Mouse (Mus musculus) CH12.LX (cell line): ENCODE results near the gene Cpxm1. TPM values are rescaled to one million over a fixed set of nuclear protein-coding genes. Genes with fewer than 3 reads are reported as not detected.

Source experiments
- DNase-seq: peaks from one replicate; pipeline ENCODE4 v3.0.0-alpha.2; 2013; ENCODE audit errors: extremely low read depth
- H3K27ac ChIP-seq: 2 replicates; pipeline ENCODE4 v1.5.1; 2012; ENCODE audit warnings: low read depth, mild to moderate bottlenecking, control low read depth, moderate library complexity; ENCODE audit not compliant: insufficient read depth
- H3K27me3 ChIP-seq: replicated peaks from 2 replicates; pipeline ENCODE3; 2012; ENCODE audit warnings: inconsistent platforms
- H3K36me3 ChIP-seq, 2 experiments: replicated peaks in 1 of 2; 2 replicates each; pipeline versions ENCODE3 to v1.6.1; 2012; ENCODE audit warnings: inconsistent platforms in 1 of 2, low read length in 1 of 2, mild to moderate bottlenecking in 1 of 2, mixed read lengths in 1 of 2, moderate library complexity in 1 of 2; ENCODE audit not compliant: control insufficient read depth in 1 of 2, insufficient read depth in 1 of 2
- H3K4me1 ChIP-seq, 2 experiments: 2 replicates each; pipeline ENCODE4 v1.6.1; 2012; ENCODE audit warnings: inconsistent platforms in 1 of 2, moderate library complexity in 1 of 2; ENCODE audit not compliant: insufficient read depth in 2 of 2, control insufficient read depth in 1 of 2
- H3K4me2 ChIP-seq: 2 replicates; pipeline ENCODE4 v1.6.1; 2012; ENCODE audit warnings: low read depth, mild to moderate bottlenecking, control low read depth; ENCODE audit not compliant: poor library complexity, insufficient read depth, severe bottlenecking
- H3K4me3 ChIP-seq, 3 experiments: fragments of 150-350 bp in 1 of 3; sonication (generic) in 1 of 3; replicated peaks in 1 of 3; 2 replicates each; pipeline versions ENCODE3 to v1.5.1; 2011 to 2012; ENCODE audit warnings: low read depth in 2 of 3, low read length in 2 of 3, mild to moderate bottlenecking in 2 of 3, moderate library complexity in 2 of 3, control low read depth in 1 of 3, improper control_type of control experiment in 1 of 3, inconsistent platforms in 1 of 3, mixed read lengths in 1 of 3; ENCODE audit not compliant: poor library complexity in 1 of 3
- H3K79me2 ChIP-seq: replicated peaks from 2 replicates; pipeline ENCODE4 v1.6.1; 2012; ENCODE audit warnings: mild to moderate bottlenecking, moderate library complexity; ENCODE audit not compliant: control insufficient read depth, poor library complexity, insufficient read depth, severe bottlenecking; ENCODE audit errors: extremely low read depth
- H3K9ac ChIP-seq: 2 replicates; pipeline ENCODE4 v1.6.1; 2012; ENCODE audit warnings: low read depth, mild to moderate bottlenecking, control low read depth, moderate library complexity; ENCODE audit not compliant: insufficient read depth
- H3K9me3 ChIP-seq: replicated peaks from 2 replicates; pipeline ENCODE3; 2012; ENCODE audit warnings: low read length, inconsistent platforms, mixed read lengths
- E2F4 ChIP-seq: IDR thresholded peaks from 2 replicates; pipeline ENCODE4 v1.6.1; 2011; ENCODE audit warnings: low read depth, low read length, improper control_type of control experiment; ENCODE audit not compliant: insufficient replicate concordance
- ETS1 ChIP-seq: conservative IDR thresholded peaks from 2 replicates; pipeline ENCODE4 v1.6.1; 2012; ENCODE audit warnings: low read depth, mild to moderate bottlenecking, inconsistent platforms, low read length, improper control_type of control experiment, moderate library complexity
- GABPA ChIP-seq: IDR thresholded peaks from 2 replicates; pipeline ENCODE4 v1.6.1; 2012; ENCODE audit warnings: low read depth, low read length, improper control_type of control experiment, inconsistent platforms; ENCODE audit not compliant: insufficient replicate concordance
- KAT2A ChIP-seq: IDR thresholded peaks from 2 replicates; pipeline ENCODE4 v1.6.1; 2012; ENCODE audit warnings: low read length, improper control_type of control experiment, inconsistent platforms; ENCODE audit not compliant: insufficient replicate concordance
- MAFK ChIP-seq: IDR thresholded peaks from 2 replicates; pipeline ENCODE4 v1.6.1; 2011; ENCODE audit warnings: low read length, improper control_type of control experiment; ENCODE audit not compliant: insufficient replicate concordance
- MAZ ChIP-seq: IDR thresholded peaks from 2 replicates; pipeline ENCODE4 v1.6.1; 2012; ENCODE audit warnings: low read depth, mild to moderate bottlenecking, inconsistent platforms, low read length, improper control_type of control experiment, moderate library complexity
- MXI1 ChIP-seq: IDR thresholded peaks from 2 replicates; pipeline ENCODE4 v1.6.1; 2011; ENCODE audit warnings: mild to moderate bottlenecking, low read depth, low read length, improper control_type of control experiment
- MYC ChIP-seq: IDR thresholded peaks from 2 replicates; pipeline ENCODE4 v1.6.1; 2011; ENCODE audit warnings: low read depth, mild to moderate bottlenecking, improper control_type of control experiment, low read length
- NELFE ChIP-seq: IDR thresholded peaks from 2 replicates; pipeline ENCODE4 v1.6.1; 2011; ENCODE audit warnings: low read depth, low read length, improper control_type of control experiment
- POLR2AphosphoS2 ChIP-seq: IDR thresholded peaks from 2 replicates; pipeline ENCODE4 v1.6.1; 2011; ENCODE audit warnings: low read depth, low read length, improper control_type of control experiment
- RAD21 ChIP-seq: IDR thresholded peaks from 2 replicates; pipeline ENCODE4 v1.6.1; 2011; ENCODE audit warnings: low read depth, mild to moderate bottlenecking, low read length, improper control_type of control experiment, moderate library complexity
- TCF12 ChIP-seq: IDR thresholded peaks from 2 replicates; pipeline ENCODE4 v1.6.1; 2014; ENCODE audit warnings: low read depth, mild to moderate bottlenecking, inconsistent platforms, low read length, improper control_type of control experiment
- USF2 ChIP-seq: conservative IDR thresholded peaks from 2 replicates; pipeline ENCODE4 v1.6.1; 2011; ENCODE audit warnings: low read depth, low read length, improper control_type of control experiment
- ZC3H11A ChIP-seq: IDR thresholded peaks from 2 replicates; pipeline ENCODE4 v1.6.1; 2012; ENCODE audit warnings: low read depth, mild to moderate bottlenecking, inconsistent platforms, low read length, improper control_type of control experiment
- ZMIZ1 ChIP-seq: IDR thresholded peaks from 2 replicates; pipeline ENCODE4 v1.6.1; 2012; ENCODE audit warnings: low read depth, mild to moderate bottlenecking, inconsistent platforms, low read length, improper control_type of control experiment
- dilution Hi-C: fragments of 300-500 bp; cut with MboI; formaldehyde crosslinking; loops from 2 replicates; pipeline ENCODE4 v1.14.3; 2020; ENCODE audit warnings: low sequenced_read_pairs; ENCODE audit not compliant: extremely low pct_unique_long_range_greater_than_20kb, extremely low pct_ligation_motif_present
- in situ Hi-C: fragments of 300-500 bp; cut with MboI; formaldehyde crosslinking; loops from 3 replicates; pipeline ENCODE4 v1.14.3; 2019; ENCODE audit warnings: low sequenced_read_pairs, low pct_ligation_motif_present, low pct_unique_long_range_greater_than_20kb, mixed read lengths
- polyA plus RNA-seq: library from polyadenylated mRNA; unstranded; fragments of >175 nt; gene quantifications from 2 replicates; pipeline ENCODE4 v1.2.1, GENCODE M21; 2012; ENCODE audit warnings: low read depth; ENCODE audit not compliant: insufficient read length
- total RNA-seq, 2 experiments: library from RNA; depleted of rRNA; stranded (reverse); fragments of 300-350 nt in 1 of 2; fragments of >200 nt in 1 of 2; gene quantifications; 2 replicates each; pipeline ENCODE4 v1.2.3; 2012 to 2014

Cpxm1 gene
- total and polyA plus RNA-seq, 3 experiments: 0.13 to 0.31 (median 0.20) TPM

- in situ Hi-C loops: no loop called here
- no peak for DNase-seq
- TF ChIP-seq POLR2AphosphoS2 (no peak), USF2 (no peak), ETS1 (no peak), MAFK (no peak), NELFE (no peak), ZC3H11A (no peak), GABPA (no peak), MAZ (no peak), TCF12 (no peak), MXI1 (no peak), E2F4 (no peak), KAT2A (no peak)
- Histone ChIP-seq H3K4me2 (no peak overlapping the region), H3K4me3 (no peak overlapping the region), H3K27me3 (no peaks in the 10 kb centered on the region), H3K79me2 (peaks cover 80% of the 10 kb centered on the region), H3K27ac (no peak overlapping the region), H3K36me3 (peaks cover 13 to 59% of the 10 kb centered on the region in 2 experiments), H3K9ac (no peak overlapping the region), H3K4me1 (peaks cover 2 to 77% of the 10 kb centered on the region in 2 experiments; a peak in 3 of 4 replicates), H3K9me3 (no peaks in the 10 kb centered on the region)
- dilution Hi-C loops: no loop called here
Observed at GRCm38 (mm10) chr2:130430484-130430883, 33.1 kb upstream of the Cpxm1 start.

- H3K4me3 ChIP-seq: no peak overlapping the region
- in situ Hi-C loops: no loop called here
- TF ChIP-seq RAD21: no peak
- TF ChIP-seq NELFE: no peak
- no peak for TF ChIP-seq MYC
- TF ChIP-seq ZMIZ1: no peak
- TF ChIP-seq, all 38 proteins: peak for 0
- no peak for DNase-seq
- dilution Hi-C loops: no loop called here
- H3K9me3 ChIP-seq: no peaks in the 10 kb centered on the region
- H3K36me3 ChIP-seq: peaks cover 13 to 59% of the 10 kb centered on the region in 2 experiments
- H3K9ac ChIP-seq: no peak overlapping the region
- H3K27ac ChIP-seq: no peak overlapping the region
- H3K4me1 ChIP-seq: peaks cover 2 to 77% of the 10 kb centered on the region in 2 experiments; a peak in 3 of 4 replicates
- H3K4me2 ChIP-seq: no peak overlapping the region
- H3K79me2 ChIP-seq: peaks cover 81% of the 10 kb centered on the region
- no peaks in the 10 kb centered on the region for H3K27me3 ChIP-seq
Observed at GRCm38 (mm10) chr2:130429851-130430250, 32.5 kb upstream of the Cpxm1 start.
